Mouse (Mus musculus) thymus, adult 2 months (tissue): ENCODE results near the gene Cacna2d2. TPM values are rescaled to one million over a fixed set of nuclear protein-coding genes. Genes with fewer than 3 reads are reported as not detected.

Experiments used
- DNase-seq: peaks from one replicate; pipeline ENCODE4 v3.0.0; 2021
- H3K27ac ChIP-seq: fragments of 200-500 bp; 2 replicates; pipeline ENCODE4 v1.5.1; 2012; ENCODE audit warnings: low read length, control low read depth; ENCODE audit not compliant: control insufficient read depth, insufficient read depth
- H3K27me3 ChIP-seq: fragments of 200-500 bp; 2 replicates; pipeline ENCODE4 v1.6.1; 2012; ENCODE audit warnings: mild to moderate bottlenecking, low read length, moderate library complexity, mixed read lengths; ENCODE audit not compliant: control insufficient read depth, insufficient read depth
- H3K36me3 ChIP-seq: fragments of 200-500 bp; 2 replicates; pipeline ENCODE4 v1.6.1; 2012; ENCODE audit warnings: mild to moderate bottlenecking, low read length, moderate library complexity; ENCODE audit not compliant: control insufficient read depth, insufficient read depth
- H3K4me1 ChIP-seq: fragments of 200-500 bp; replicated peaks from 2 replicates; pipeline ENCODE4 v1.6.1; 2012; ENCODE audit warnings: low read length; ENCODE audit not compliant: control insufficient read depth, insufficient read depth
- H3K4me3 ChIP-seq: fragments of 200-500 bp; 2 replicates; pipeline ENCODE4 v1.5.1; 2012; ENCODE audit warnings: mild to moderate bottlenecking, low read length, control low read depth, moderate library complexity; ENCODE audit not compliant: control insufficient read depth, insufficient read depth
- CTCF ChIP-seq: fragments of 200-500 bp; IDR thresholded peaks from 2 replicates; pipeline ENCODE4 v1.5.1; 2012; ENCODE audit warnings: mild to moderate bottlenecking, control low read depth, low read length, moderate library complexity, borderline replicate concordance; ENCODE audit not compliant: control insufficient read depth, poor library complexity, insufficient read depth; ENCODE audit errors: extremely low read depth
- POLR2A ChIP-seq: fragments of 200-500 bp; IDR thresholded peaks from 2 replicates; pipeline ENCODE4 v1.6.1; 2012; ENCODE audit warnings: mild to moderate bottlenecking, low read length, control low read depth, moderate library complexity; ENCODE audit not compliant: control insufficient read depth, poor library complexity, insufficient read depth; ENCODE audit errors: extremely low read depth
- WGBS: fragments of 180-500 bp; shearing (Covaris S2); methylation state at CpG from one replicate; pipeline ENCODE4 v1.1.7; 2018; 5-methylcytosine and 5-hydroxymethylcytosine counted together
- polyA plus RNA-seq: library from polyadenylated mRNA; depleted of rRNA; stranded (reverse); fragments of >200 nt; gene quantifications from 2 replicates; pipeline ENCODE4 v1.2.3, GENCODE M21; 2012

Gene Cacna2d2
- polyA plus RNA-seq, 1 experiment = 8.9 TPM

- no peaks in the 10 kb centered on the region for H3K36me3 ChIP-seq
- TF ChIP-seq CTCF = no peak
- no peak for TF ChIP-seq POLR2A
- H3K27ac ChIP-seq = no peak overlapping the region
- no peak overlapping the region for H3K4me3 ChIP-seq
- WGBS = 67% methylated on average over 10 of the region's 10 CpGs
- H3K4me1 ChIP-seq = no peaks in the 10 kb centered on the region
- no peak for DNase-seq
- H3K27me3 ChIP-seq = no peaks in the 10 kb centered on the region
Measured at GRCm38 (mm10) chr9:107486086-107486485, 86.7 kb downstream of the Cacna2d2 start.

- no peak for DNase-seq
- H3K4me3 ChIP-seq = no peak overlapping the region
- TF ChIP-seq CTCF (no peak), POLR2A (no peak)
- no peak overlapping the region for H3K27ac ChIP-seq
- no peaks in the 10 kb centered on the region for H3K27me3 ChIP-seq
- H3K36me3 ChIP-seq = no peaks in the 10 kb centered on the region
- 79% methylated on average over 6 of the region's 6 CpGs for WGBS
- no peaks in the 10 kb centered on the region for H3K4me1 ChIP-seq
Measured at GRCm38 (mm10) chr9:107486507-107487225, 87.3 kb downstream of the Cacna2d2 start.

- Histone ChIP-seq H3K4me3 (no peak overlapping the region), H3K4me1 (no peaks in the 10 kb centered on the region), H3K36me3 (no peaks in the 10 kb centered on the region), H3K27me3 (no peaks in the 10 kb centered on the region), H3K27ac (no peak overlapping the region)
- WGBS = 55% methylated on average over 8 of the region's 8 CpGs
- no peak for DNase-seq
- TF ChIP-seq POLR2A = no peak
- no peak for TF ChIP-seq CTCF
Measured at GRCm38 (mm10) chr9:107490146-107490545, 90.7 kb downstream of the Cacna2d2 start.

- WGBS = 56% methylated on average over 6 of the region's 6 CpGs
- Histone ChIP-seq H3K27ac (no peak overlapping the region), H3K4me1 (no peaks in the 10 kb centered on the region), H3K36me3 (no peaks in the 10 kb centered on the region), H3K27me3 (no peaks in the 10 kb centered on the region), H3K4me3 (no peak overlapping the region)
- no peak for TF ChIP-seq CTCF
- TF ChIP-seq POLR2A = no peak
- DNase-seq = no peak
Measured at GRCm38 (mm10) chr9:107490625-107491024, 91.2 kb downstream of the Cacna2d2 start.

GRCm38 (mm10) chr9:107493511-107493910, 94.1 kb downstream of the Cacna2d2 start:
- no peaks in the 10 kb centered on the region for H3K36me3 ChIP-seq
- H3K4me1 ChIP-seq = no peaks in the 10 kb centered on the region
- 67% methylated on average over 1 of the region's 1 CpGs for WGBS
- H3K27me3 ChIP-seq = no peaks in the 10 kb centered on the region
- no peak for DNase-seq
- no peak overlapping the region for H3K27ac ChIP-seq
- H3K4me3 ChIP-seq = no peak overlapping the region
- TF ChIP-seq POLR2A = no peak
- TF ChIP-seq CTCF = no peak

GRCm38 (mm10) chr9:107494238-107494637, 94.8 kb downstream of the Cacna2d2 start:
- no peaks in the 10 kb centered on the region for H3K4me1 ChIP-seq
- H3K4me3 ChIP-seq = no peak overlapping the region
- DNase-seq = no peak
- TF ChIP-seq POLR2A (no peak), CTCF (no peak)
- no peaks in the 10 kb centered on the region for H3K27me3 ChIP-seq
- 90% methylated on average over 12 of the region's 12 CpGs for WGBS
- H3K27ac ChIP-seq = no peak overlapping the region
- no peaks in the 10 kb centered on the region for H3K36me3 ChIP-seq
